Mouse (Mus musculus): ENCODE results near the gene Shroom3. TPM values are rescaled to one million over a fixed set of nuclear protein-coding genes. Genes with fewer than 3 reads are reported as not detected.

The Shroom3 gene
- polyA plus RNA-seq, 1 experiment from 2014 or later: 6.4 TPM

- Histone ChIP-seq H3K36me3 (ENCODE audit: control insufficient read depth, insufficient read depth, low read length) (no peaks in the 10 kb centered on the region), H3K4me3 (ENCODE audit: low read length) (peak overlapping the region; percentile 52), H3K9me3 (ENCODE audit: control insufficient read depth, low read length) (no peaks in the 10 kb centered on the region), H3K27ac (ENCODE audit: low read length) (no peak overlapping the region), H3K9ac (ENCODE audit: low read depth, low read length) (peak overlapping the region; percentile 57), H3K27me3 (replicated peaks; ENCODE audit: control insufficient read depth, insufficient read depth, low read length) (no peaks in the 10 kb centered on the region), H3K4me2 (ENCODE audit: low read depth, low read length) (peak overlapping the region; percentile 94), H3K4me1 (ENCODE audit: control insufficient read depth, insufficient read depth, low read length) (peaks cover 9% of the 10 kb centered on the region)
- 2% methylated on average over 9 of the region's 9 CpGs for WGBS
- no peak for ATAC-seq
Measured at GRCm38 (mm10) chr5:92675574-92675920, 7.7 kb upstream of the Shroom3 start.

- Histone ChIP-seq H3K4me3 (ENCODE audit: low read length) (no peak overlapping the region), H3K36me3 (ENCODE audit: control insufficient read depth, insufficient read depth, low read length) (no peaks in the 10 kb centered on the region)
Measured at GRCm38 (mm10) chr5:92679441-92679840, 3.8 kb upstream of the Shroom3 start.

GRCm38 (mm10) chr5:92681861-92682260 lies 1.4 kb upstream of the Shroom3 start:
- H3K4me3 ChIP-seq (ENCODE audit: low read length): no peak overlapping the region
- WGBS: 92% methylated on average over 10 of the region's 10 CpGs

More at GRCm38 (mm10) chr5:92679441-92679840, 3.8 kb upstream of the Shroom3 start:
- ATAC-seq: no peak
- no peak overlapping the region for H3K9ac ChIP-seq (ENCODE audit: low read depth, low read length)
- peaks cover 7% of the 10 kb centered on the region; the same call in 1 of the 2 replicates for H3K27me3 ChIP-seq (replicated peaks; ENCODE audit: control insufficient read depth, insufficient read depth, low read length)
- H3K4me1 ChIP-seq (ENCODE audit: control insufficient read depth, insufficient read depth, low read length): peaks cover 12% of the 10 kb centered on the region
- H3K27ac ChIP-seq (ENCODE audit: low read length): no peak overlapping the region
- 30% methylated on average over 4 of the region's 4 CpGs for WGBS
- H3K4me2 ChIP-seq (ENCODE audit: low read depth, low read length): no peak overlapping the region
- H3K9me3 ChIP-seq (ENCODE audit: control insufficient read depth, low read length): no peaks in the 10 kb centered on the region

GRCm38 (mm10) chr5:92682621-92683348 lies 450 bp upstream of the Shroom3 start:
- no peaks in the 10 kb centered on the region for H3K36me3 ChIP-seq (ENCODE audit: control insufficient read depth, insufficient read depth, low read length)
- H3K9ac ChIP-seq (ENCODE audit: low read depth, low read length): peak overlapping the region; percentile 54
- 5% methylated on average over 39 of the region's 39 CpGs for WGBS
- peak overlapping the region; percentile 64 for H3K4me2 ChIP-seq (ENCODE audit: low read depth, low read length)
- 0 out of 2 replicates have a peak, but pooled peaks cover 2% of the 10 kb centered on the region for H3K4me1 ChIP-seq (ENCODE audit: control insufficient read depth, insufficient read depth, low read length)
- peak; percentile 49; the same call in 1 of the 2 replicates for ATAC-seq
- peaks cover 7% of the 10 kb centered on the region; the same call in 1 of the 2 replicates for H3K27me3 ChIP-seq (replicated peaks; ENCODE audit: control insufficient read depth, insufficient read depth, low read length)
- H3K9me3 ChIP-seq (ENCODE audit: control insufficient read depth, low read length): no peaks in the 10 kb centered on the region
- peak overlapping the region; percentile 45 for H3K4me3 ChIP-seq (ENCODE audit: low read length)
- H3K27ac ChIP-seq (ENCODE audit: low read length): 0 out of 2 replicates have a peak overlapping the region, but pooled peaks have one; percentile 6

More at GRCm38 (mm10) chr5:92681861-92682260, 1.4 kb upstream of the Shroom3 start:
- H3K4me2 ChIP-seq (ENCODE audit: low read depth, low read length): no peak overlapping the region
- ATAC-seq: no peak
- peaks cover 7% of the 10 kb centered on the region; the same call in 1 of the 2 replicates for H3K27me3 ChIP-seq (replicated peaks; ENCODE audit: control insufficient read depth, insufficient read depth, low read length)
- no peak overlapping the region for H3K9ac ChIP-seq (ENCODE audit: low read depth, low read length)
- no peaks in the 10 kb centered on the region for H3K36me3 ChIP-seq (ENCODE audit: control insufficient read depth, insufficient read depth, low read length)
- H3K9me3 ChIP-seq (ENCODE audit: control insufficient read depth, low read length): no peaks in the 10 kb centered on the region
- no peak overlapping the region for H3K27ac ChIP-seq (ENCODE audit: low read length)
- H3K4me1 ChIP-seq (ENCODE audit: control insufficient read depth, insufficient read depth, low read length): 0 out of 2 replicates have a peak, but pooled peaks cover 2% of the 10 kb centered on the region

- ATAC-seq: no peak
- WGBS: 35% methylated on average over 9 of the region's 9 CpGs
Measured at GRCm38 (mm10) chr5:92683871-92684475, 738 bp downstream of the Shroom3 start.

GRCm38 (mm10) chr5:92684715-92685460 lies 1.7 kb downstream of the Shroom3 start:
- WGBS: 92% methylated on average over 16 of the region's 16 CpGs
- Histone ChIP-seq H3K4me1 (ENCODE audit: control insufficient read depth, insufficient read depth, low read length) (0 out of 2 replicates have a peak, but pooled peaks cover 2% of the 10 kb centered on the region), H3K4me2 (ENCODE audit: low read depth, low read length) (no peak overlapping the region), H3K36me3 (ENCODE audit: control insufficient read depth, insufficient read depth, low read length) (no peaks in the 10 kb centered on the region), H3K9me3 (ENCODE audit: control insufficient read depth, low read length) (no peaks in the 10 kb centered on the region), H3K27me3 (replicated peaks; ENCODE audit: control insufficient read depth, insufficient read depth, low read length) (peaks cover 7% of the 10 kb centered on the region; the same call in 1 of the 2 replicates), H3K9ac (ENCODE audit: low read depth, low read length) (no peak overlapping the region), H3K27ac (ENCODE audit: low read length) (no peak overlapping the region), H3K4me3 (ENCODE audit: low read length) (no peak overlapping the region)
- ATAC-seq: no peak

More at GRCm38 (mm10) chr5:92683871-92684475, 738 bp downstream of the Shroom3 start:
- Histone ChIP-seq H3K27me3 (replicated peaks; ENCODE audit: control insufficient read depth, insufficient read depth, low read length) (peaks cover 7% of the 10 kb centered on the region; the same call in 1 of the 2 replicates), H3K4me2 (ENCODE audit: low read depth, low read length) (peak overlapping the region; percentile 64), H3K36me3 (ENCODE audit: control insufficient read depth, insufficient read depth, low read length) (no peaks in the 10 kb centered on the region), H3K4me1 (ENCODE audit: control insufficient read depth, insufficient read depth, low read length) (0 out of 2 replicates have a peak, but pooled peaks cover 2% of the 10 kb centered on the region), H3K27ac (ENCODE audit: low read length) (no peak overlapping the region; the same call in 1 of the 2 replicates), H3K4me3 (ENCODE audit: low read length) (peak overlapping the region; percentile 45), H3K9ac (ENCODE audit: low read depth, low read length) (0 out of 2 replicates have a peak overlapping the region, but pooled peaks have one; percentile 54), H3K9me3 (ENCODE audit: control insufficient read depth, low read length) (no peaks in the 10 kb centered on the region)

- Histone ChIP-seq H3K4me3 (ENCODE audit: low read length) (no peak overlapping the region), H3K4me2 (ENCODE audit: low read depth, low read length) (no peak overlapping the region), H3K4me1 (ENCODE audit: control insufficient read depth, insufficient read depth, low read length) (0 out of 2 replicates have a peak, but pooled peaks cover 2% of the 10 kb centered on the region), H3K9ac (ENCODE audit: low read depth, low read length) (no peak overlapping the region), H3K27ac (ENCODE audit: low read length) (no peak overlapping the region), H3K27me3 (replicated peaks; ENCODE audit: control insufficient read depth, insufficient read depth, low read length) (no peaks in the 10 kb centered on the region), H3K36me3 (ENCODE audit: control insufficient read depth, insufficient read depth, low read length) (no peaks in the 10 kb centered on the region), H3K9me3 (ENCODE audit: control insufficient read depth, low read length) (no peaks in the 10 kb centered on the region)
- WGBS: 90% methylated on average over 5 of the region's 5 CpGs
- ATAC-seq: no peak
Measured at GRCm38 (mm10) chr5:92688124-92688523, 4.9 kb downstream of the Shroom3 start.

GRCm38 (mm10) chr5:92688569-92688968 lies 5.3 kb downstream of the Shroom3 start:
- no peak for ATAC-seq
- 85% methylated on average over 9 of the region's 9 CpGs for WGBS
- H3K4me2 ChIP-seq (ENCODE audit: low read depth, low read length): no peak overlapping the region
- no peaks in the 10 kb centered on the region for H3K9me3 ChIP-seq (ENCODE audit: control insufficient read depth, low read length)
- no peaks in the 10 kb centered on the region for H3K36me3 ChIP-seq (ENCODE audit: control insufficient read depth, insufficient read depth, low read length)
- H3K4me1 ChIP-seq (ENCODE audit: control insufficient read depth, insufficient read depth, low read length): no peaks in the 10 kb centered on the region
- H3K9ac ChIP-seq (ENCODE audit: low read depth, low read length): no peak overlapping the region
- H3K4me3 ChIP-seq (ENCODE audit: low read length): no peak overlapping the region
- no peaks in the 10 kb centered on the region for H3K27me3 ChIP-seq (replicated peaks; ENCODE audit: control insufficient read depth, insufficient read depth, low read length)
- no peak overlapping the region for H3K27ac ChIP-seq (ENCODE audit: low read length)

Data from intestine, embryonic 16.5 days (tissue).